Mouse (Mus musculus) heart, embryonic 11.5 days (tissue): ENCODE measurements around the gene Dnah5. TPM values are rescaled to one million over a fixed set of nuclear protein-coding genes. Genes with fewer than 3 reads are reported as not detected.
"Not testable (repeated sequence)": the region's sequence is repeated elsewhere in the genome, so short reads cannot be mapped to it uniquely, and the experiment has no call there.

Source experiments
- ATAC-seq: fragments of 200-750 bp; cut with Nextera tagmentation; replicated peaks from 2 replicates; pipeline ENCODE4 v1.8.0; 2017; ENCODE audit warnings: moderate library complexity; ENCODE audit not compliant: insufficient number of reproducible peaks, low FRiP score, low TSS enrichment
- H3K27ac ChIP-seq: fragments of 300-500 bp; sonication (generic); 2 replicates; pipeline ENCODE4 v1.5.1; 2014; ENCODE audit warnings: mild to moderate bottlenecking, low read depth, low read length
- H3K27me3 ChIP-seq: fragments of 300-500 bp; sonication (generic); 2 replicates; pipeline ENCODE4 v1.6.1; 2014; ENCODE audit warnings: mild to moderate bottlenecking, low read length, mixed read lengths; ENCODE audit not compliant: control insufficient read depth, insufficient read depth
- H3K36me3 ChIP-seq: fragments of 300-500 bp; sonication (generic); 2 replicates; pipeline ENCODE4 v1.6.1; 2014; ENCODE audit warnings: mild to moderate bottlenecking, low read length, moderate library complexity, mixed read lengths; ENCODE audit not compliant: control insufficient read depth, insufficient read depth
- H3K4me1 ChIP-seq: fragments of 300-500 bp; sonication (generic); 2 replicates; pipeline ENCODE4 v1.6.1; 2014; ENCODE audit warnings: low read length; ENCODE audit not compliant: control insufficient read depth, insufficient read depth
- H3K4me2 ChIP-seq: fragments of 300-500 bp; sonication (generic); 2 replicates; pipeline ENCODE4 v1.6.1; 2014; ENCODE audit warnings: mild to moderate bottlenecking, moderate library complexity
- H3K4me3 ChIP-seq: fragments of 300-500 bp; sonication (generic); 2 replicates; pipeline ENCODE4 v1.5.1; 2014; ENCODE audit warnings: low read depth, low read length
- H3K9ac ChIP-seq: fragments of 300-500 bp; sonication (generic); 2 replicates; pipeline ENCODE4 v1.6.1; 2014; ENCODE audit warnings: mild to moderate bottlenecking, low read depth, low read length, moderate library complexity
- H3K9me3 ChIP-seq: fragments of 300-500 bp; sonication (generic); replicated peaks from 2 replicates; pipeline ENCODE4 v1.6.1; 2016; ENCODE audit warnings: low read length; ENCODE audit not compliant: control insufficient read depth
- WGBS: fragments of 180-500 bp; shearing (Covaris S2); extraction: QIAGEN DNeasy Blood & Tissue Kit; methylation state at CpG from one replicate; pipeline ENCODE4 v1.1.7; 2014; ENCODE audit not compliant: insufficient replicate concordance; 5-methylcytosine and 5-hydroxymethylcytosine counted together
- polyA plus RNA-seq: library from polyadenylated mRNA; unstranded; fragments of >200 nt; fragmentation: Nextera tagmentation; extraction: Ambion mirVana; gene quantifications from 2 replicates; pipeline ENCODE4 v1.2.1, GENCODE M21; 2014

Gene Dnah5
- polyA plus RNA-seq, 1 experiment from 2014 or later, result 0.03 TPM

DNA sequence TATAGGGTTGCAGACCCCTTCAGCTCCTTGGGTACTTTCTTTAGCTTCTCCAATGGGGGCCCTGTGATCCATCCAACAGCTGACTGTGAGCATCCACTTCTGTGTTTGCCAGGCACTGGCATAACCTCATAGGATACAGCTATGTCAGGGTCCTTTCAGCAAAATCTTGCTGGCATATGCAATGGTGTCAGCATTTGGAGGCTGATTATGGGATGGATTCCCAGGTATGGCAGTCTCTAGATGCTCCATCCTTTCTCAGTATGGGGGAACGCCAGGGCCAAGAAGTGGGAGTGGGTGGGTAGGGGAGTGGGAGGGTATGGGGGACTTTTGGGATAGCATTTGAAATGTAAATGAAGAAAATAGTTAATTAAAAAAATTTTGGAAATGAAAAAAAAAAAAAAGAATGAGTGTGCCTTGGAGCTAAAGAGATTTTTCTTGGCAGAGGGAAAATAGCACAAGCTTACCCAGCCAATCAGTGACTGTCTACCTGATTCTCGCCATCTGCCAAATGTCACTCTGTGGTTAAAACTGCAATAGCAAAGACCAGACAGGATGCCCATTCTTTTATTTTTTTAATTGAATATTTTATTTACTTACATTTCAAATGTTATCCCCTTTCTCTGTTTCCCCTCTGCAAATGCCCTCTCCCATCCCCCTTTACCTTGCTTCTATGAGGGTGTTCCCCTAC lies 257.7 kb downstream of the Dnah5 start:
- H3K27me3 ChIP-seq, H3K9ac ChIP-seq, ATAC-seq, H3K4me1 ChIP-seq, H3K36me3 ChIP-seq, H3K4me3 ChIP-seq, H3K4me2 ChIP-seq, H3K9me3 ChIP-seq, H3K27ac ChIP-seq: not testable (repeated sequence)
- WGBS, result 85% methylated on average over 2 of the region's 2 CpGs

DNA sequence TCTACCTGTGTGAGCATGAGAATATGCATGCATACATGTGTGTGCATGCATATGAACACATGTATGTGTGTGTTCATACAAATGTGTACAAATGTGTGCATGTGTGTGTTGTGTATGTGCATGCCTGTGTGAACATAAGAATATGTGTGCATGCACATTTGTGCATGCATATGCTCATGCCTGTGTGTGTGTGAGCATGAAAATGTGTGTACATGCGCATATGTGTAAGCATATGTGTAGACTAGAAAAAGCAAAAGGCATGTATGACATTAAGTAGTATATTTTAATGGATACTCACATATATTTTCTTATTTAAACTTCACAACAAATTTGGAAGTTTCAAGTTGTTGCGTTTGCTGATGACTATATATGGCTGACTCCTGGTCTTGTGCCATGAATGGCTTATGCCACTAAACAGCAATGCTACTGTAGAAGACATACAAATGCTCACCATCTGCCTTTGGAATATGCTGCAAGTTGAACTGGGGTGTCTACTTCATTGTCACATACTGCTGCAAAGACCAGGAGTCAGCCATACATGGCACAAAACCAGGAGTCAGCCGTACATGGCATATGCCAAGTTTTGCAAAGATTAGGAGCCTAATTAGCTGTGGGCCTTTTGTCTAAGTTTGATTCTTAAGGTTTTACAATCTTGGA lies 263.2 kb downstream of the Dnah5 start:
- ATAC-seq, result no peak
- H3K4me2 ChIP-seq, result no peak overlapping the region
- H3K9ac ChIP-seq, result no peak overlapping the region
- H3K27ac ChIP-seq, result no peak overlapping the region
- H3K36me3 ChIP-seq, result no peaks in the 10 kb centered on the region
- no peaks in the 10 kb centered on the region for H3K4me1 ChIP-seq
- 89% methylated on average over 3 of the region's 3 CpGs for WGBS
- H3K9me3 ChIP-seq, result no peaks in the 10 kb centered on the region
- H3K27me3 ChIP-seq, result no peaks in the 10 kb centered on the region
- no peak overlapping the region for H3K4me3 ChIP-seq

- no peak overlapping the region for H3K4me2 ChIP-seq
- 60% methylated on average over 6 of the region's 6 CpGs for WGBS
- no peaks in the 10 kb centered on the region for H3K36me3 ChIP-seq
- H3K9me3 ChIP-seq, result no peaks in the 10 kb centered on the region
- H3K4me3 ChIP-seq, result no peak overlapping the region
- no peak for ATAC-seq
- H3K4me1 ChIP-seq, result no peaks in the 10 kb centered on the region
- no peak overlapping the region for H3K9ac ChIP-seq
- no peak overlapping the region for H3K27ac ChIP-seq
- H3K27me3 ChIP-seq, result no peaks in the 10 kb centered on the region
Measured at GRCm38 (mm10) chr15:28473749-28474390, 270.3 kb downstream of the Dnah5 start.

- 60% methylated on average over 4 of the region's 4 CpGs for WGBS
- Histone ChIP-seq H3K4me1 (no peaks in the 10 kb centered on the region), H3K9ac (no peak overlapping the region), H3K9me3 (no peaks in the 10 kb centered on the region), H3K27ac (no peak overlapping the region), H3K4me3 (no peak overlapping the region), H3K36me3 (no peaks in the 10 kb centered on the region), H3K27me3 (no peaks in the 10 kb centered on the region), H3K4me2 (no peak overlapping the region)
- no peak for ATAC-seq
Measured at GRCm38 (mm10) chr15:28502820-28503219, 299.3 kb downstream of the Dnah5 start.

DNA sequence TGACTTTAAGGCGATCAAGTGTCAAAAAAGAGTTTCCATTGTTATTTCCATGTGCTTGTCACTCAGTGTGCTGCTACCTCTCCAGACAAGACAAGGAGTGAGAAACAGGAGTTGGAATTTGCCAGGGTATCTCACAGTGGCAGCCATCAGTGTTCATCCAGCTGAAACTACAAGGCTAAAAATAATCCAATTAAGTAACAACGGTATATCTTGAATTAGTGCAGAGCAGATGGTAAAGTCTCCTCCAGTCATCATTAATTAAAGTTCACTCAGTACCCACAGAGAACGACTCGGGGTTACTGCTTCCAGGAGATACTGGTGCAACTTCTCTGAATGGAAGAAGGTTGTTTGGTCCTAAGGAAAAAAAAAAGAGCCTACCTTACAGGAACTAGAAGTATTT lies 311.6 kb downstream of the Dnah5 start:
- Histone ChIP-seq H3K9ac (no peak overlapping the region), H3K36me3 (no peaks in the 10 kb centered on the region), H3K4me3 (no peak overlapping the region), H3K4me2 (no peak overlapping the region), H3K27me3 (no peaks in the 10 kb centered on the region), H3K27ac (no peak overlapping the region), H3K9me3 (no peaks in the 10 kb centered on the region), H3K4me1 (no peaks in the 10 kb centered on the region)
- ATAC-seq, result no peak
- WGBS, result 68% methylated on average over 4 of the region's 4 CpGs

Other genes with a start within 250 kb of the Dnah5 start
- gene Trio, start 177.9 kb upstream of the Dnah5 start, polyA plus RNA-seq, result 18.5 and 28.5 TPM in 2 replicates